Mouse (Mus musculus) layer of hippocampus, postnatal 25 days (tissue): ENCODE measurements around the gene Zfp710. TPM values are rescaled to one million over a fixed set of nuclear protein-coding genes. Genes with fewer than 3 reads are reported as not detected.

Experiments
- DNase-seq, 2 experiments: peaks; one replicate each; pipeline ENCODE4 v3.0.0; 2022; ENCODE audit warnings: mixed read lengths in 2 of 2, low spot score in 1 of 2; ENCODE audit errors: extremely low spot score in 1 of 2
- total RNA-seq, 2 experiments: library from RNA; stranded (reverse); gene quantifications; 2 replicates each; pipeline ENCODE4 v1.2.3; 2021

Gene Zfp710
- total RNA-seq, 2 experiments from 2014 or later = 20.9 to 22.9 TPM

- no peak for DNase-seq
Measured at GRCm38 (mm10) chr7:80075946-80076583, 51.5 kb downstream of the Zfp710 start.

DNA sequence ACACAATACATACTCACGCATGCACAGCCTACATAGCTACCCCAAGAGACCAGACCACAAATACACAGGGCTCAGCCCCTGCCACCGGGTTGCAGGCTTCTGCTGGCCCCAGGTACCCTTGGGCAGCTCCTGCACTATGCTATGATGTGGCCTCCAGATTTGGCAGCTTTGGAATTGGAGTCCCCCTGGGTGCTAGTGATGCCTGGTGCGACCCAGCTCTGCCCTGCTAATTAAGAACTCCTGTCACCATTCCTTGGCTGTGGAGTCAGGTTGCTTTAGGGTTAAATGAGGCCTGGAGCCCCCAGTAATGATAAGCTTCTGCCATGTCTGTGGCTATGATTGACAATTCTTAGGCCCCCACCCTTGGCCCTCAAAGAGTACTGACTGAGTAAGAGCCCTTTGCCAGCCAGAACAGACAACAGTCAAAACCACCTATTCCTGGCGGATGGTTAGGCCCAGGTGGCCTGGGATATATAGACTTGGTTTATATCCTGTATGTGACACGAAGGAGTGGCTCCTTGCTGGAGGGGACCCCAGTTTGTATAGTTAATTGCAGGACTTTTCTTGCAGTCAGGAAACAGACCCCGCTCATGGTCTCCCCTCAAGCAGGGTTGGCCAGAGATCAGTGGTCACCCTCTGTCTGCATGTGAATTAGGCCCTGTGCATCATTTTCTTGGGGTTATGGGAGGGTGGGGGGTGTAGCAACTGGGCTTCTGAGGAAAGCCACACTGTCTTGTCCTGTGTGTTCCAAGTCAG is 52.5 kb downstream of the Zfp710 start:
- DNase-seq = no peak

GRCm38 (mm10) chr7:80077801-80078200 is 53.2 kb downstream of the Zfp710 start:
- no peak for DNase-seq

DNA sequence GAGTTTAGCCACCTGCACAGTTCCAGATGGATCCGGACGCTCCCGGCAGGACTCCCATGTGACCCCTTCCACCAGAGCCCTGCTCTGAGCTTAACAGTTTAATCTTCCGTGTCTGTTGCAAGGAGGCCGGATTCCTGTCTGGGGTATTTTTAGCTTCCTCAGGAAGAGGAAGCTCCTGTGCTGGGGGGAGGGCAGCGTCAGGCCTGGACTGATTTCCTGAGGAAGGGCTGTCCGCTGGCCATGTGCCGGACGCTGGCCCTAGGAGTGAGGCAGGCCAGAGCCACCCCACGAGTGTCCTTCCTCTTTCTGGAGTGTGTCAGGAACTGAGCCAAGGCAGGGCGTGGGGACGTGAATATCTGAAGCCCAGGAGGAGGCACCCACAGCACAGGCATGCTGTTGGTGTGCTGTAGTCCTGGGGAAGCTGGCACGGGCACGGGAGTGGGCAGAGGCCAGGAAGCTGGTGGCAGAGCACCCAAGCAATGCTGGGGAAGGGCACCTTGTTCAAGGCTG is 54.2 kb downstream of the Zfp710 start:
- DNase-seq = no peak

- DNase-seq = no peak
Measured at GRCm38 (mm10) chr7:80081586-80082554, 57.3 kb downstream of the Zfp710 start.

- DNase-seq = peak in 1 of 2 experiments; percentile 70
Measured at GRCm38 (mm10) chr7:80084484-80084931, 59.9 kb downstream of the Zfp710 start.

DNA sequence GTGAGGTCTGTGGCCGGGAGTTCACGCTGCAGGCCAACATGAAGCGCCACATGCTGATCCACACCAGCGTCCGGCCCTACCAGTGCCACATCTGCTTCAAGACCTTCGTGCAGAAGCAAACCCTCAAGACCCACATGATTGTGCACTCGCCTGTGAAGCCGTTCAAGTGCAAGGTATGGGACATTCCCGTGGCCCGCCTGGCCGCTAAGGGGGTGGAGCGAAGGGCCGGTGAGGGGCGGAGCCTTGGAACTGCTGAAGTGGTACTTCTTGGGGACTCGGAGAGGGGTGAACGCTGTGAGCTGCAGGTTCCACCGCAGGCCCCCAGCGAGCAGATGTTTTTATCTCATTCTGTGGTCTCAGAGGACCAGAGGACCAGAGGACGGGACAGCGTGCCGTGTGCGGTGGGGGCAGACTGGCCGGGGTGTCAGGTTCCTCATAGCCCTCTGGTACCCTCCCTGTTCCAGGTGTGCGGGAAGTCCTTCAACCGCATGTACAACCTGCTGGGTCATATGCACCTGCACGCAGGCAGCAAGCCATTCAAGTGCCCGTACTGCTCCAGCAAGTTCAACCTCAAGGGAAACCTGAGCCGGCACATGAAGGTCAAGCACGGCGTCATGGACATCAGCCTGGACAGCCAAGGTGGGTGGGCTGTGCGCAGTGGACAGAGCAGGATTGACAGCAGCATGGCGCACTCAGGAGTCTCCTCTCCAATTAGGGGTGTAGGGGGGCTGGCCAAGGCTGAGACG is 61.5 kb downstream of the Zfp710 start:
- DNase-seq = no peak

GRCm38 (mm10) chr7:80088191-80088590 is 63.6 kb downstream of the Zfp710 start:
- no peak for DNase-seq

DNA sequence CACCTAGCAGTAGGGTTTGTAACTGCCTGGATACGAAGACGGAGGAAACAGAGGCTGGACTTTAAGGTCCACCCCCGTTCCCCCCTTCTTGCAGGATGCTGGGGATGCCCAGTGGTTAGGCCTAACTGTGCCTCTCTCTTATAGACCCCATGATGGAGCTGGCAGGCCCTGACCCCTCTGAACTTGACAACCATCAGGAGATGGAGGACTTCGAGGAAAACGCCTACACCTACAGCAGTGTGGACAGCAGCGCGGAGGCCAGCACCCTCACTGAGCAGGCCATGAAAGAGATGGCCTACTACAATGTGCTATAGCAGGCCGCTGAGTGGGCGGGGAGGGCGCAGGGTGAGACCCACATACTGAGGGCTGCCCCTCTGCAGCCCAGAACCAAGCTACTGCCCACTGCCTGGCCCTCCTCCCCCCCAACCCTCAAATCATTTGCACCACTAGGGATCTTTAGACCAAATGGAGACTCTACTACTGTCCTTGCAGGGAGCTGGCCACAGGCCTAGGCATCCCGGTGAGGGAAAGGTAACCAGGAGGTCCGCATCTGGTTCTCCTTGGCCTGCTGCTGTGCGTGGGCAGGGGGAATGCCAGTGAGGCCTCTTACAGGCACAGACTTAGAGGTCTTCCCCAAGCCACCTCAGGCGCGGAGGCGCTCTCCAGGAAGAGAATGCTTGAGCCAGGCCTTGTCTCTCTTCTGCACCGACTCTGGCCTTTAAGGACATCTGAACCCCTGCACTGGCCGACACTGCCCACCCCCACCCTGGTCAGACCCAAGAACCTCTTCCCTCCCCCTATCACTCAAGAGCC is 65.8 kb downstream of the Zfp710 start:
- DNase-seq = no peak

DNA sequence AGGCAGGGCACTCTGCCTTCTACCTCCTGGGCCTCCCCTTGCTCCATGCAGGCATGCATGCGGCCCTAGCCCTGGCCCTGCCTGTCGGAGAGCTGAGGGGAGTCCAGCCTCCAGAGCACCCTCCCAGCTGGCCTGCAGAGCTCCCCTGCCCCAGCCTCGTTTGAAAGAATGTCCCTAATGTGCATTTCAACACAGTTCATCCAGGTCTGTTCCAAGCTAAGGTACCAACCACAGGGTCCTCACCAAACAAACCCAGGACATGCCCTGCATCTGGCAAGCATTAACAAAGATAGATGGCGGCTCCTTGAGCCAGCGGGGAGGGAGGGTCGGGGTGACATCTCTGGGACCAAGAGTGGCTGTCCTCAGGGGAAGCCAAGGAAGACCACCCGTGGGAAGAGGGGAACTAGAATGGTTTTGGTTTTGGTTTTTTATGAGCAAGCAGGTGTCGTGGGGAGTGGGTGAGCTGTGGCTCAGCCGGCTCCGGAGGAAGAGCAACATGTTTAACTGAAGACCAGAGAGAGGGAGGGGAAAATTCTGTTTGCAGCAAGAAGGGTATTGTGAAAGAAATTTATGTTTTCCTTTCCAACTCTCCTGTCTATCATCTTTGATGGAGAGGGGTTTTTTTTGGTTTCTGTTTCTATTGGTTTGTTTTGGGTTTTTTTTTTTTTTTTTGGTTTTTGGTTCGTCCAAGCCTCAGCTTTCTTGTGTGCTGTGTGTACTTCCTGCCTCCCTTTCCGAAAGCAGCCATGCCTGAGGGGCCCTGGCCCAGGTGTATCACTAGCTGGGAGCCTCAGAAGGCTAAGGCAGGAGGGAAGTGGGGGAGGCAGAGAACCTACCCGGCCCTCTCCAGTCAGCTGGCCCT is 66.6 kb downstream of the Zfp710 start:
- no peak for DNase-seq

DNA sequence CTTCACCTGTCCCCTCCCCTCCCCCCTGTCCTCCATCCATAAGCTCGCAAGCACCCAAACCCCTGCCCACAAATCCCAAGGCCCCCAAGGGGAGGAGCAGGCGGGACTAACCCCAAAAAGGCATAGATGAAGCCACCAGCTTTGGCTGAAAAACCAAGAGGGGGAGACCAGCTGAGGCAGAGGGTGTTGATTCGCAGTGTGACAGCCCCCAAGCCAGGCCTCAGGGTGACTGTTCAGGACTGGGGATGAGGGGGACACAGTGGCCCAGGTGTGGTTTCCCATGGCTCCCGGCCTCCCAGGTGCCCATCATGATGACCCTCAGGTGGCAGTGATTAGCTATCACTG is 67.2 kb downstream of the Zfp710 start:
- DNase-seq = no peak

DNA sequence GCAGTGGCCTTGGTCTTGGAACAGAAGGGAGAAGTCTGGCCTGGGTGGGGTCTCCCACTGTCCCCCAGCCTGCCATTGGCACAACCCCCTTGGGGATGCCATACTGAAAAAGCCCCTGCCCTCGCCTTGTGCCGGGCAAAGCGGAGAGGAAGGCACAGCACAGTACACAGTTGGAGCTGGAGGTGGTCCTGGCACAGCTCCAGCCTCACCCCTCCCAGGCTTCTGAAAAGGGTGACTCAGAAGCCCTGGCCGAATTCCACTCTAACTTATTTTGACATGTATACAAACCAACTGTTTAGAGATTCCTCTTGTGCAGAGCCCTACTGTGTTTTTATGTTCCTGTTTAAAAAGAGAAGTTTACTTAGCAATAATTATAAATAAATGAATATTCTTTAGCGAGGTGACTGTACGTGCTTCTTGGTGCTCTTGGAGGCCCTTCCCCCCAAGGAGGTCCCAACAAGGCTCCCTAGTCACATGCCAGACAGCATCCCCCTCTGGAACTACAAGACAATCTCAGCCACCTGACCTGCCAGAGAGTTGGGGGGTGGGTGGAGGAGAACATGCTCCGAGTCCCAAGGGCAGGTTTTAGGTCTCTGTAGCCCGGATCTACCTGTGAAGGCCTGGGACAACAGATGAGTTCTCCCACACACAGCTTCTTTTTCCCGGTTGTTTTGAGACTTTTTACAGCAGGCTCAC is 67.9 kb downstream of the Zfp710 start:
- DNase-seq = peak in 1 of 2 experiments; percentile 70

- DNase-seq = no peak
Measured at GRCm38 (mm10) chr7:80094481-80094880, 69.9 kb downstream of the Zfp710 start.

DNA sequence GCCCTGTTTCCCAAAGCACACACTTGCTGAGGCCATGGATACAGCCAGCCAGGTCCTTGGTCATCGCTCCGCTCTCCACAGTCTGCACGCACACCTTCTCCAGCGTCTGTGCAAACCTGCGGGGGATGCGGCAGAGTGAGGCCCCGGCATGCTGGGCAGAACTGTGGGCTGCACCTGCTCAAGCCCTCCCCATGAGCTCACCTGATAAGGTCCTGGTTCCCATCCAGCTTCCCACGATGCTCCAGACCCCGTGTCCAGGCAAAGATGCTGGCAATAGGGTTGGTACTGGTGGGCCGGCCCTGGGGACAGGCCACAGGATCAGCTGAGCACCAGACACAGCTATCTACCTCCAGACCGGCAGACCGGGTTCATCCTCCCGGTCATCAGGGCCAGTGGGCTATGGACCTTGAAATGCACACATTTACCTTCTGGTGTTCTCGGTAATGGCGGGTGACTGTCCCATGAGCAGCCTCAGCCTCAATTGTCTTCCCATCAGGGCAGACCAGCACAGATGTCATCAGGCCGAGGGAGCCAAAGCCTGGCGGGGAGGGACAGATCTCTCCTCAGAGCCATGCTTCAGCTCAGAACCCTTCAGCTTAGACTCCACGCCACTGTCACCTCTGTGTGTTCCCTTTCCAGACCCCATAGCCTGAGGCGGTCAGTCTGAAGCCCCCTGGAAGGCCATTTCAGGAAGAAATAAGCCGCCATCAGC is 71.1 kb downstream of the Zfp710 start:
- no peak for DNase-seq

DNA sequence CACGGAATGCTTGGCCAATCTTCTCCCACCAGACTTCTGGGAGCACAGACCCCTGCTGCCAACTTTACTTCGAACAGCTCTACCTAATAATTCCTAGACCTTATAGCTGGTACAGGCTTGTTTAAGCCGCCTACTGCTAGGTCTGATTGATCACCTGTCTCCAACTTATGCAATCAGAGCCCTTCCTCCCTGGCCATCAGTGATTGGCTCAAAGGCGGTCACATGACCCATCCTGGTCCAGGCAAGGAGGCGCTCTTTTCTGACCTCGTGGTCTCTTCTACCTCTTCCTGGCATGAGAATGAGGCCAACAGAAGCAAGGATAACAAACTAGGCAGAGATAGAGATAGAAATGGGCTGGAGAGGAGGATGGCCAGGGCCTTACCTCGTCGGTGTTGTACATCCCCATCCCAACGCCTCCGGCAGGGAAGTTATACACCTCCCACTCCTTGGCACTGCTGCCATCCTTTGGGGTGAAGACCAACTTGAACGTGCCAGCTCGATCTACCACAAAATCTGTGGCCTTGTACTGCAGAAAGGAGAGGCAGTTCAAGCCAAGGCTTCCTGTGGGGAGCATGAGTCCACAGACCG is 73.9 kb downstream of the Zfp710 start:
- DNase-seq = no peak

GRCm38 (mm10) chr7:80103335-80103734 is 78.7 kb downstream of the Zfp710 start:
- no peak for DNase-seq
